Mouse (Mus musculus) hindbrain, postnatal 0 days (tissue): ENCODE measurements at regions not wholly inside any gene's neighbourhood (a gene's known extent, or its start where the extent isn't known, plus 50 kb on each side); places are given as distances from the start of the nearest gene placed in this dataset.

Experiments used
- ATAC-seq: fragments of 200-750 bp; cut with Nextera tagmentation; 2 replicates; pipeline ENCODE4 v1.8.0; 2017; ENCODE audit warnings: mild to moderate bottlenecking, moderate TSS enrichment, moderate library complexity
- DNase-seq: peaks from one replicate; pipeline ENCODE4 v3.0.0-alpha.2; 2015; ENCODE audit warnings: low spot score
- H3K27ac ChIP-seq: fragments of 300-500 bp; sonication (generic); 2 replicates; pipeline ENCODE4 v1.5.1; 2014; ENCODE audit warnings: mild to moderate bottlenecking
- H3K27me3 ChIP-seq: fragments of 300-500 bp; sonication (generic); 2 replicates; pipeline ENCODE4 v1.6.1; 2014; ENCODE audit warnings: low read length, mixed read lengths; ENCODE audit not compliant: insufficient read depth
- H3K36me3 ChIP-seq: fragments of 300-500 bp; sonication (generic); 2 replicates; pipeline ENCODE4 v1.6.1; 2014; ENCODE audit warnings: low read length, mixed read lengths; ENCODE audit not compliant: insufficient read depth
- H3K4me1 ChIP-seq: fragments of 300-500 bp; sonication (generic); 2 replicates; pipeline ENCODE4 v1.6.1; 2014; ENCODE audit warnings: antibody characterized with exemption, low read length, mixed read lengths; ENCODE audit not compliant: insufficient read depth
- H3K4me2 ChIP-seq: fragments of 300-500 bp; sonication (generic); 2 replicates; pipeline ENCODE4 v1.6.1; 2014; ENCODE audit warnings: low read depth, mild to moderate bottlenecking, low read length, moderate library complexity, mixed read lengths
- H3K4me3 ChIP-seq: fragments of 300-500 bp; sonication (generic); 2 replicates; pipeline ENCODE4 v1.5.1; 2014; ENCODE audit warnings: low read length
- H3K9ac ChIP-seq: fragments of 300-500 bp; sonication (generic); replicated peaks from 2 replicates; pipeline ENCODE4 v1.6.1; 2014; ENCODE audit warnings: mild to moderate bottlenecking, low read length, moderate library complexity, mixed read lengths
- H3K9me3 ChIP-seq: fragments of 300-500 bp; sonication (generic); 2 replicates; pipeline ENCODE4 v1.6.1; 2016; ENCODE audit warnings: low read length, mixed read lengths
- CTCF ChIP-seq: IDR thresholded peaks from 2 replicates; pipeline ENCODE4 v1.5.1; 2016; ENCODE audit warnings: antibody characterized with exemption, control low read depth, low read depth
- WGBS: fragments of 180-500 bp; shearing (Covaris S2); extraction: QIAGEN DNeasy Blood & Tissue Kit; methylation state at CpG from one replicate; pipeline ENCODE4 v1.1.7; 2014; 5-methylcytosine and 5-hydroxymethylcytosine counted together

DNA sequence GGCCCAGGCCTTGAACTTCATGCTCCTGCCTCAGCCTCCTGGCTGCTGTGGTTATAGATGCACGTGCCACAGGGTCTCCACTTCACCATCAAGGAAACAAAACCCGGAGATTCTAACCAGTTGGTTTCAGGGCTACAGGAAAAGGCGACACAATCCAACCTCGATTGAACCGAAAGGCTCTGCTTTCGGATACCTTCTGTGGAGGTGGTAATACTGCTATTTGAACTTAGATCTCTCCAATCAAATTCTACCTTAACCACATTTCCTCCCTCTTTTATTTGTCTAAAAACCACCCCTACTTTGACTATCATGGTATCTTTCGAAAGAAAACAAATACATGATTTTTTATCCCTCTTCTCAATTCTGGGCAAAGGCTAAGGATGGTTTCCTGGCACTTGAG, 55.2 kb upstream of the Tgfbr2 start:
- 86% methylated on average over 7 of the region's 7 CpGs for WGBS
- no peak for DNase-seq

DNA sequence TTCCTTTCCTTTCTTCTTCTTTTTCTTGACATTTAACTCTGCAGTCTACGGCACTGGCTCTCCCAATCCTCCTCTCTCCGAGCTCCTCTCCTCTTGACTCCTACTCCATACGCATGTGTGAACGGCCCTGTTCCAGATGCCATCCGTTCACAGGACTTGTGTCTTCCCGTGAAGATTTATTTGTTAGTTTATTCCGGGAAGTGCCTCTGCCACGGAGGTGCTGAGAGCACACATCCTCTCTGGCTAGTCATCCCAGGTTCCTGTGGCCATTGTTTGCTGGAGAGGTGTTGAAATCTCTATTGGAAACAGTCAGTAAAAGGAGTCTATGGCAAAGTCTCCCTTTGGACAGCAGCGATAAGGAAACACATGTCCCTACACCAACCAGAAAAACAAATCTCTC, 53.3 kb upstream of the Tgfbr2 start:
- Histone ChIP-seq H3K4me2 (no peak overlapping the region), H3K4me1 (0 out of 2 replicates have a peak, but pooled peaks cover 8% of the 10 kb centered on the region), H3K9me3 (no peaks in the 10 kb centered on the region), H3K36me3 (no peaks in the 10 kb centered on the region), H3K4me3 (no peak overlapping the region), H3K27me3 (no peaks in the 10 kb centered on the region; the same call in 1 of the 2 replicates), H3K27ac (no peak overlapping the region), H3K9ac (no peak overlapping the region)
- DNase-seq (no peak), ATAC-seq (no peak)
- WGBS, result 78% methylated on average over 9 of the region's 9 CpGs
- TF ChIP-seq CTCF, result no peak

More for the DNA sequence above, 55.2 kb upstream of the Tgfbr2 start:
- ATAC-seq, result no peak
- no peak overlapping the region for H3K9ac ChIP-seq
- no peak for TF ChIP-seq CTCF
- no peak overlapping the region for H3K27ac ChIP-seq
- no peak overlapping the region for H3K4me3 ChIP-seq
- H3K9me3 ChIP-seq, result no peaks in the 10 kb centered on the region
- no peaks in the 10 kb centered on the region for H3K36me3 ChIP-seq
- H3K27me3 ChIP-seq, result no peaks in the 10 kb centered on the region
- H3K4me2 ChIP-seq, result no peak overlapping the region
- 0 out of 2 replicates have a peak, but pooled peaks cover 8% of the 10 kb centered on the region for H3K4me1 ChIP-seq

DNA sequence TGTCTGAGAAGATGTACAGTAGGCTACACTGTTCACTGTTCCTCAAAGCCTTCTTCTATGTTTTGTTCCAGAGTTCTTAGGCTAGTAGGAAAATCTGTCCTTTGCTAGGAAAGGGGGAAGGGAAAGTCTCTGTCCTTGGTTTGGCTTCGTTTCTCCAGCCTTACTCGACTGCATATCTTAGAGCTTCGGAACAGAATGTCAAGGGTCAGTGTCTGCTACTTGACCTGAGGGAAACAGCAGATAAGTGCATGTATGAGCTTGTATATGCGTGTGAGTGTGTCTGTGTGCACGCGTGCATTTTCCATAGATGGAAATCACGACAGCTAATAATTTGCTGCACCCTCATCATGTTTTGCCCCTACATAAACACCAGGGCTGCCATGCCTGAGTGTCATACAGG, 52.6 kb upstream of the Tgfbr2 start:
- H3K4me2 ChIP-seq, result no peak overlapping the region
- no peaks in the 10 kb centered on the region for H3K36me3 ChIP-seq
- WGBS, result 75% methylated on average over 7 of the region's 7 CpGs
- H3K9ac ChIP-seq, result no peak overlapping the region
- no peak overlapping the region for H3K27ac ChIP-seq
- 0 out of 2 replicates have a peak, but pooled peaks cover 8% of the 10 kb centered on the region for H3K4me1 ChIP-seq
- H3K27me3 ChIP-seq, result no peaks in the 10 kb centered on the region; the same call in 1 of the 2 replicates
- ATAC-seq, result no peak
- TF ChIP-seq CTCF, result no peak
- H3K4me3 ChIP-seq, result no peak overlapping the region
- no peak for DNase-seq
- no peaks in the 10 kb centered on the region for H3K9me3 ChIP-seq
